Mouse (Mus musculus): ENCODE results near the gene Fbxo8. TPM values are rescaled to one million over a fixed set of nuclear protein-coding genes. Genes with fewer than 3 reads are reported as not detected.

Gene Fbxo8
- polyA plus RNA-seq, 1 experiment from 2014 or later: 25.0 TPM

- Histone ChIP-seq H3K36me3 (no peaks in the 10 kb centered on the region), H3K4me1 (peaks cover 16% of the 10 kb centered on the region), H3K4me3 (peak overlapping the region; percentile 94), H3K9me3 (replicated peaks) (no peaks in the 10 kb centered on the region), H3K27ac (replicated peaks) (peak overlapping the region; percentile 94; the same call in 1 of the 2 replicates), H3K27me3 (ENCODE audit: low read depth, poor library complexity, severe bottlenecking) (no peaks in the 10 kb centered on the region)
- WGBS: 36% methylated on average over 10 of the region's 10 CpGs
- no peak for DNase-seq (ENCODE audit: low spot score)
Observed at GRCm38 (mm10) chr8:56552045-56552444, 1.2 kb downstream of the Fbxo8 start.

GRCm38 (mm10) chr8:56552551-56553103 is 1.7 kb downstream of the Fbxo8 start:
- Histone ChIP-seq H3K9me3 (replicated peaks) (no peaks in the 10 kb centered on the region), H3K27me3 (ENCODE audit: low read depth, poor library complexity, severe bottlenecking) (no peaks in the 10 kb centered on the region), H3K27ac (replicated peaks) (no peak overlapping the region), H3K4me1 (peaks cover 16% of the 10 kb centered on the region), H3K36me3 (no peaks in the 10 kb centered on the region), H3K4me3 (peak overlapping the region; percentile 94; the same call in 1 of the 2 replicates)
- 78% methylated on average over 5 of the region's 5 CpGs for WGBS
- DNase-seq (ENCODE audit: low spot score): no peak

- H3K9me3 ChIP-seq (replicated peaks): no peaks in the 10 kb centered on the region
- H3K27ac ChIP-seq (replicated peaks): no peak overlapping the region
- WGBS: 81% methylated on average over 4 of the region's 4 CpGs
- no peak for DNase-seq (ENCODE audit: low spot score)
- H3K4me3 ChIP-seq: no peak overlapping the region
- no peaks in the 10 kb centered on the region for H3K27me3 ChIP-seq (ENCODE audit: low read depth, poor library complexity, severe bottlenecking)
- no peaks in the 10 kb centered on the region for H3K4me1 ChIP-seq
- H3K36me3 ChIP-seq: peaks cover 4% of the 10 kb centered on the region; the same call in 1 of the 2 replicates
Observed at GRCm38 (mm10) chr8:56564399-56565047, 13.6 kb downstream of the Fbxo8 start.

GRCm38 (mm10) chr8:56566856-56567255 is 16.0 kb downstream of the Fbxo8 start:
- Histone ChIP-seq H3K27me3 (ENCODE audit: low read depth, poor library complexity, severe bottlenecking) (no peaks in the 10 kb centered on the region), H3K4me1 (no peaks in the 10 kb centered on the region), H3K36me3 (peaks cover 4% of the 10 kb centered on the region; the same call in 1 of the 2 replicates), H3K4me3 (no peak overlapping the region), H3K27ac (replicated peaks) (no peak overlapping the region), H3K9me3 (replicated peaks) (no peaks in the 10 kb centered on the region)
- 92% methylated on average over 9 of the region's 9 CpGs for WGBS
- no peak for DNase-seq (ENCODE audit: low spot score)

- Histone ChIP-seq H3K27me3 (ENCODE audit: low read depth, poor library complexity, severe bottlenecking) (no peaks in the 10 kb centered on the region), H3K27ac (replicated peaks) (no peak overlapping the region), H3K4me1 (no peaks in the 10 kb centered on the region), H3K9me3 (replicated peaks) (no peaks in the 10 kb centered on the region), H3K4me3 (no peak overlapping the region), H3K36me3 (no peaks in the 10 kb centered on the region)
- WGBS: 89% methylated on average over 4 of the region's 4 CpGs
- DNase-seq (ENCODE audit: low spot score): no peak
Observed at GRCm38 (mm10) chr8:56580918-56581317, 30.0 kb downstream of the Fbxo8 start.

GRCm38 (mm10) chr8:56582841-56583240 is 32.0 kb downstream of the Fbxo8 start:
- H3K4me1 ChIP-seq: no peaks in the 10 kb centered on the region
- H3K4me3 ChIP-seq: no peak overlapping the region
- no peaks in the 10 kb centered on the region for H3K27me3 ChIP-seq (ENCODE audit: low read depth, poor library complexity, severe bottlenecking)
- no peak for DNase-seq (ENCODE audit: low spot score)
- no peaks in the 10 kb centered on the region for H3K36me3 ChIP-seq
- no peaks in the 10 kb centered on the region for H3K9me3 ChIP-seq (replicated peaks)
- H3K27ac ChIP-seq (replicated peaks): no peak overlapping the region

- no peaks in the 10 kb centered on the region for H3K27me3 ChIP-seq (ENCODE audit: low read depth, poor library complexity, severe bottlenecking)
- WGBS: 85% methylated on average over 2 of the region's 2 CpGs
- H3K9me3 ChIP-seq (replicated peaks): no peaks in the 10 kb centered on the region
- DNase-seq (ENCODE audit: low spot score): no peak
- H3K4me1 ChIP-seq: no peaks in the 10 kb centered on the region
- H3K27ac ChIP-seq (replicated peaks): no peak overlapping the region
- no peaks in the 10 kb centered on the region for H3K36me3 ChIP-seq
- H3K4me3 ChIP-seq: no peak overlapping the region
Observed at GRCm38 (mm10) chr8:56589004-56589403, 38.1 kb downstream of the Fbxo8 start.

- DNase-seq (ENCODE audit: low spot score): no peak
- no peak overlapping the region for H3K27ac ChIP-seq (replicated peaks)
- no peaks in the 10 kb centered on the region for H3K27me3 ChIP-seq (ENCODE audit: low read depth, poor library complexity, severe bottlenecking)
- WGBS: 96% methylated on average over 1 of the region's 1 CpGs
- H3K4me3 ChIP-seq: no peak overlapping the region
- H3K9me3 ChIP-seq (replicated peaks): no peaks in the 10 kb centered on the region
- H3K36me3 ChIP-seq: no peaks in the 10 kb centered on the region
- H3K4me1 ChIP-seq: no peaks in the 10 kb centered on the region
Observed at GRCm38 (mm10) chr8:56591084-56591483, 40.2 kb downstream of the Fbxo8 start.

GRCm38 (mm10) chr8:56591502-56591901 is 40.6 kb downstream of the Fbxo8 start:
- 94% methylated on average over 5 of the region's 5 CpGs for whole genome bisulfite sequencing
- DNase-seq (ENCODE audit: low spot score): no peak
- no peak overlapping the region for H3K27ac ChIP-seq (replicated peaks)
- H3K27me3 ChIP-seq (ENCODE audit: low read depth, poor library complexity, severe bottlenecking): no peaks in the 10 kb centered on the region
- H3K9me3 ChIP-seq (replicated peaks): no peaks in the 10 kb centered on the region
- no peaks in the 10 kb centered on the region for H3K36me3 ChIP-seq
- no peaks in the 10 kb centered on the region for H3K4me1 ChIP-seq
- no peak overlapping the region for H3K4me3 ChIP-seq

GRCm38 (mm10) chr8:56606481-56606880 is 55.6 kb downstream of the Fbxo8 start:
- DNase-seq (ENCODE audit: low spot score): no peak
- H3K27ac ChIP-seq (replicated peaks): no peak overlapping the region
- H3K9me3 ChIP-seq (replicated peaks): no peaks in the 10 kb centered on the region
- 56% methylated on average over 3 of the region's 3 CpGs for WGBS
- no peak overlapping the region for H3K4me3 ChIP-seq
- no peaks in the 10 kb centered on the region for H3K36me3 ChIP-seq
- no peaks in the 10 kb centered on the region for H3K27me3 ChIP-seq (ENCODE audit: low read depth, poor library complexity, severe bottlenecking)
- no peaks in the 10 kb centered on the region for H3K4me1 ChIP-seq

- H3K36me3 ChIP-seq: no peaks in the 10 kb centered on the region
- no peak for DNase-seq (ENCODE audit: low spot score)
- WGBS: 94% methylated on average over 6 of the region's 6 CpGs
- H3K27ac ChIP-seq (replicated peaks): no peak overlapping the region
- H3K4me3 ChIP-seq: no peak overlapping the region
- H3K4me1 ChIP-seq: peaks cover 5% of the 10 kb centered on the region
- H3K9me3 ChIP-seq (replicated peaks): no peaks in the 10 kb centered on the region
- H3K27me3 ChIP-seq (ENCODE audit: low read depth, poor library complexity, severe bottlenecking): no peaks in the 10 kb centered on the region
Observed at GRCm38 (mm10) chr8:56611736-56612135, 60.8 kb downstream of the Fbxo8 start.

GRCm38 (mm10) chr8:56614235-56614634 is 63.3 kb downstream of the Fbxo8 start:
- Histone ChIP-seq H3K36me3 (no peaks in the 10 kb centered on the region), H3K4me3 (no peak overlapping the region), H3K27me3 (ENCODE audit: low read depth, poor library complexity, severe bottlenecking) (peaks cover 7% of the 10 kb centered on the region), H3K4me1 (peaks cover 7% of the 10 kb centered on the region), H3K9me3 (replicated peaks) (no peaks in the 10 kb centered on the region), H3K27ac (replicated peaks) (no peak overlapping the region)
- 92% methylated on average over 1 of the region's 1 CpGs for WGBS
- DNase-seq (ENCODE audit: low spot score): no peak

- H3K4me1 ChIP-seq: peaks cover 15% of the 10 kb centered on the region
- H3K27ac ChIP-seq (replicated peaks): no peak overlapping the region
- peak; percentile 57 for DNase-seq (ENCODE audit: low spot score)
- H3K9me3 ChIP-seq (replicated peaks): no peaks in the 10 kb centered on the region
- 3% methylated on average over 5 of the region's 5 CpGs for WGBS
- no peaks in the 10 kb centered on the region for H3K36me3 ChIP-seq
- H3K27me3 ChIP-seq (ENCODE audit: low read depth, poor library complexity, severe bottlenecking): peaks cover 15% of the 10 kb centered on the region
- no peak overlapping the region for H3K4me3 ChIP-seq
Observed at GRCm38 (mm10) chr8:56615005-56615404, 64.1 kb downstream of the Fbxo8 start.
